Mouse (Mus musculus) embryonic facial prominence, embryonic 10.5 days (tissue): Measurements from ENCODE around the gene Hist1h2bh. TPM values are rescaled to one million over a fixed set of nuclear protein-coding genes. Genes with fewer than 3 reads are reported as not detected.

Source experiments
- DNase-seq: peaks from one replicate; pipeline ENCODE4 v3.0.0-alpha.2; 2017; ENCODE audit warnings: low spot score
- H3K27ac ChIP-seq: fragments of 300-500 bp; sonication (generic); replicated peaks from 2 replicates; pipeline ENCODE4 v1.5.1; 2016; ENCODE audit warnings: mild to moderate bottlenecking
- H3K27me3 ChIP-seq: fragments of 300-500 bp; sonication (generic); replicated peaks from 2 replicates; pipeline ENCODE4 v1.6.1; 2016; ENCODE audit warnings: low read depth, mild to moderate bottlenecking; ENCODE audit not compliant: poor library complexity, severe bottlenecking
- H3K36me3 ChIP-seq: fragments of 300-500 bp; sonication (generic); replicated peaks from 2 replicates; pipeline ENCODE4 v1.6.1; 2016; ENCODE audit warnings: mild to moderate bottlenecking, moderate library complexity
- H3K4me1 ChIP-seq: fragments of 300-500 bp; sonication (generic); 2 replicates; pipeline ENCODE4 v1.6.1; 2016
- H3K4me3 ChIP-seq: fragments of 300-500 bp; sonication (generic); 2 replicates; pipeline ENCODE4 v1.5.1; 2016; ENCODE audit warnings: mild to moderate bottlenecking, moderate library complexity
- H3K9me3 ChIP-seq: fragments of 300-500 bp; sonication (generic); 2 replicates; pipeline ENCODE4 v1.6.1; 2016; ENCODE audit warnings: mild to moderate bottlenecking
- WGBS: fragments of 180-500 bp; shearing (Covaris S2); methylation state at CpG from one replicate; pipeline ENCODE4 v1.1.7; 2016; 5-methylcytosine and 5-hydroxymethylcytosine counted together
- polyA plus RNA-seq: library from polyadenylated mRNA; unstranded; fragments of >200 nt; fragmentation: Nextera tagmentation; extraction: Ambion mirVana; gene quantifications from 2 replicates; pipeline ENCODE4 v1.2.1, GENCODE M21; 2016

Gene Hist1h2bh
- polyA plus RNA-seq, 1 experiment from 2014 or later, result 1.1 TPM

DNA sequence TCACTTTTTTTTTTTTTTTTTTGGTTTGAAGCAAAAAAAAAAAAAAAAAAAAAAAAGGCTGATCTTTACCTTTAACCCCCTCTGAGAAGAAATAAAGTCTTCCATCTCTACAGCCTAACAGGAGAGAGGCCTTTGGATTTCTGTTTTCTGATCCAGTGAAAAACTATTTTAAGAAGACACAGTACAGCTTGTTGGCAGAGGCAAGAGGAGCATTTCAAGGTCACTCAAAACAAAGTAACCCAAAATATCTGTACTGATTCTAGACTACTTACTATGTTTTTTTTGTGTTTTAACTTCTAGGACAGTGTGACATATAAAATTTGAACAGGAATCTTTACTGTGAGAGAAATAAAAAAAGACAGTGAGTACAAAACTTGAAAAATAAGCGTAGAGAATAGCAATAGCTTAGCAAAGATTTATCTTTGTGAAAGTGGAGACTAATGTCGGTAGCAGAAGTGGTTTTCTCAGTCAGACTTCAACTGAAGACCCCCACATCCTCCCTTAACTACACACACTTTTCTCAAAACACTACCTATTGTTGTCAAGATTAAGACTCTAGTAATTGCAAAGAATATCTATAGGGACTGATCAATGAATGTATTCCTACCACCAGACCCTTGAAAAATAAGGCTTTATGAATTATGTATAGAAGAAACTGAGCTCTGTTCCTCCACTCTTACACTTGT, 13.6 kb downstream of the Hist1h2bh start:
- Histone ChIP-seq H3K27me3 (no peaks in the 10 kb centered on the region), H3K9me3 (no peaks in the 10 kb centered on the region), H3K4me3 (peak overlapping the region; percentile 60), H3K4me1 (peaks cover 37% of the 10 kb centered on the region), H3K27ac (peak overlapping the region; percentile 94), H3K36me3 (no peaks in the 10 kb centered on the region)
- DNase-seq, result no peak
- WGBS, result 49% methylated on average over 2 of the region's 2 CpGs

DNA sequence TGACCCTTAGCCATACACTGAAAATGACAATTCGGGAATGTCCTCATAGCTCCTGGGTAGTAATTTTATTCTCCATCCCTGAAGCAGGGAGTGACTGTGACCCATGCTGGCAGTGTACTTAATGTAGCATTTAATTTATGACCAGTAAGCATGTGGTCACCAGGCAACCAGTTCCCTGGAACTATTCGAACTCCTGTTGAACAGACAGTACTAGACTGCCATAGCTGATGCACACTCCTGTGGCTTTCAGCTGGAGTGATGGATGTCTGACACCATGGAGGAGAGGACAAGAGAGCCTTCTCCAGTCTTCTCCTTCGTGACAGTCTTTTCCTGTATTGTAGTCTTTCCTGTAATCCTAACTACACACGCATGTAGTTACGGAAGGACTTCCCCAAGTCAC, 14.2 kb downstream of the Hist1h2bh start:
- no peaks in the 10 kb centered on the region for H3K27me3 ChIP-seq
- 86% methylated on average over 5 of the region's 5 CpGs for WGBS
- H3K36me3 ChIP-seq, result no peaks in the 10 kb centered on the region
- H3K9me3 ChIP-seq, result no peaks in the 10 kb centered on the region
- H3K4me3 ChIP-seq, result peak overlapping the region; percentile 60; the same call in 1 of the 2 replicates
- peaks cover 38% of the 10 kb centered on the region for H3K4me1 ChIP-seq
- no peak overlapping the region; the same call in 1 of the 2 replicates for H3K27ac ChIP-seq
- DNase-seq, result no peak

DNA sequence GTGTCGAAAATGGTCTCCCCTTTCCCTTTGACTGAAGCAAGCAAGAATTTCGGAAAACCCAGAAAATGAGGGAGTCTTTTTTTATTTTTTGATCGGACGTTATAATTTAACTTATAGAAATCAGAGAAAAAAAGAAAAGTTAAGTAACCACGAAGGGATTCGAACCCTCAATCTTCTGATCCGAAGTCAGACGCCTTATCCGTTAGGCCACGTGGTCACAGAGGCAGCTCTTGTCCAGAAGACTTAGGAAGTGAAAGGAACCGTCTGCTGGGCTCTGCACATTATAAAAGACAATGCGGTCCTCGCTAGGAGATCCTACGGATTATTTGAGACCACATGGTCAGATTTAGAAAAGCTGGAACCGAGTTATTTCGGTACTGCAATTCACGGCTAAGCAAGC, 16.9 kb downstream of the Hist1h2bh start:
- H3K4me1 ChIP-seq, result peaks cover 28% of the 10 kb centered on the region
- no peaks in the 10 kb centered on the region for H3K36me3 ChIP-seq
- peak; percentile 89 for DNase-seq
- no peaks in the 10 kb centered on the region for H3K27me3 ChIP-seq
- peak overlapping the region; percentile 83 for H3K27ac ChIP-seq
- H3K9me3 ChIP-seq, result no peaks in the 10 kb centered on the region
- peak overlapping the region; percentile 57 for H3K4me3 ChIP-seq
- under 1% methylated on average over 17 of the region's 17 CpGs for WGBS

DNA sequence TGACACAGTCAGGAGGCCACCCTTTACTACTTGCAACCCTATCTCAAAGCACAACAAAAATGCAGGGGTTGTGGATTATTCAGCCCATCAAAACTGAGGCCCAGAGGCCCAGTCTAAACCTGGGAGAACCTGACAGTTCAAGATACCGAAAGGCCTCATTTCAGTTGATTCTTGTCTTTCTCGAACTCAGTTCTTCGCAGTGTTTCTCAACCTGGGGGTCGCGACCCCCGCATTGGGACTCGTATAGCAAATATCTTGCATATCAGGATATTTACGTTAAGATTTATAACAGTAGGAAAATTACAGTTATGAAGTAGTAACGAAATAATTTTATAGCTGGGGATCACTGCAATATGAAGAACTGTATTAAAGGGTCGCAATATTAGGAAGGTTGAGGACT, 17.3 kb downstream of the Hist1h2bh start:
- Histone ChIP-seq H3K36me3 (no peaks in the 10 kb centered on the region), H3K27ac (0 out of 2 replicates have a peak overlapping the region, but pooled peaks have one; percentile 83), H3K4me3 (peak overlapping the region; percentile 57), H3K27me3 (no peaks in the 10 kb centered on the region), H3K4me1 (peaks cover 29% of the 10 kb centered on the region), H3K9me3 (no peaks in the 10 kb centered on the region)
- DNase-seq, result peak; percentile 66
- WGBS, result under 1% methylated on average over 10 of the region's 10 CpGs

DNA sequence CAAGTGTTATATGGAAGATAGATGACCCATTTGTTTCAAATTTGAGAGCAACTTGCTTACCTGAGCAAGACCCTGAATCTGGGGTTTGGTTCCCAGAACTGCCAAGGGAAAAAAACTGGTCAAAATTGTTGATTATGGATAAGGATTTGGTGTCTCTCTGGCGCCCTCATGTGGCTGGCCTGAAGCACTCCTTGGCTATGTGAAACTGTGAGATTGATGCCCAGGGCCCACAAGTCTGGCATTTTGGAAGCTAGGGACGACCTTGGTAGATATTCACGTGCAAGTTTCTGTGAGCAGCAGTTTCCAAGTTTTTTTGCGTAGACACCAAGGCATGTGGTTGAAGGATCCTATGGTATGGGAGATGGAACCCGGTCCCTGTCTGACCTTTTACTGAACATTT, 18.5 kb downstream of the Hist1h2bh start:
- H3K27me3 ChIP-seq, result no peaks in the 10 kb centered on the region
- H3K4me1 ChIP-seq, result peaks cover 34% of the 10 kb centered on the region
- no peaks in the 10 kb centered on the region for H3K36me3 ChIP-seq
- DNase-seq, result peak; percentile 89
- WGBS, result 8% methylated on average over 5 of the region's 5 CpGs
- peak overlapping the region; percentile 37 for H3K4me3 ChIP-seq
- no peaks in the 10 kb centered on the region for H3K9me3 ChIP-seq
- no peak overlapping the region for H3K27ac ChIP-seq

DNA sequence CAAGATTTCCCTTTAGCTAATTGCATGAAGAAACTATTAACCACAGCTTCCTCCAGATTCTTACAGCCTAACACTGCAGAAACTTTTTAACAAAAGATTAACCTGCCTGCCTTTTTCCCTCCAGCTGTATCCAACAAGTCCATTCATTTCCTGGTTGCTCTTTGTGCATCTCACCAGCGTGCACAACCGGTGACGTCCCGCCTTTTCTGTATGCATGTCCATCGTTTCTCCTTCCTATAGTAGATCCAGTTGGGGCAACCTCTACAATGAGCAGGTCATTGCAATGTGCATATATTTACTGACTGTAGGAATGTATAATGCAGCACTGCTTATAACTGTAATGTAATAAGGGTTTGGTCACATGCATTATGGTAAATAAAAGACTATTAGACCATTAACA, 19.2 kb downstream of the Hist1h2bh start:
- no peak for DNase-seq
- Histone ChIP-seq H3K4me1 (peaks cover 28% of the 10 kb centered on the region), H3K9me3 (no peaks in the 10 kb centered on the region), H3K27me3 (no peaks in the 10 kb centered on the region), H3K27ac (no peak overlapping the region), H3K36me3 (no peaks in the 10 kb centered on the region), H3K4me3 (no peak overlapping the region)
- WGBS, result 59% methylated on average over 5 of the region's 5 CpGs

DNA sequence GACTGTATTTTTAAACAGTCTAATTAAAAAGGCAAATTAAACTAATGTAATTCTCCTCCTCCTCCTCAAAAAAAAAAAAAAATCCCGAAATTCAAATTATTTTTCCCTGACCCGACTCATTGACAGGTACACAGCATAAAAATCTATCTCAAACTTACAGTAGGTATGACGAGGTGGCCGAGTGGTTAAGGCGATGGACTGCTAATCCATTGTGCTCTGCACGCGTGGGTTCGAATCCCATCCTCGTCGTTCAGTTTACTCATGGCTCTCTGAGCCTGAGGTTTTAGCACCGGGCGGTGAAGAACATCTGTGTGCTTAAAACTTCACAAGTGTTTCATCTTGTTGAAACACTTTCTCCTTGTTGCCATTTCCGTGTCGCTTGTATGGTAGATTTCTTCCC, 21.5 kb downstream of the Hist1h2bh start:
- WGBS, result under 1% methylated on average over 14 of the region's 14 CpGs

DNA sequence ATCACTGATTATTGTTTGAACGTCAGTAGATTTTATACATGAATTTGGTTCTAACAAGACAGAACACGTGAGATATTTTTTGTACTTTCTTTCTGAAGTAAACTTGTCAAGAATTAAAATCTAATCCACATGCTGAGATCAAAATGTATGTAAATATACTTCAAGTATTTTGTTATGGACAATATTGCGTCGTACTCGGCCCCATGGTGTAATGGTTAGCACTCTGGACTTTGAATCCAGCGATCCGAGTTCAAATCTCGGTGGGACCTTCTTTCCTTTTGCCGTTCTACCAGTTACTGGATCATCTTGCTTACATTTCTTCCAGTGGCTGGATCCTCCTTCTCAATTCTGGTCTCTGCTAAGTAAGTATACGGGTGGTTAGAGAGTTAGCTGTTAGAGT, 23.8 kb downstream of the Hist1h2bh start:
- H3K4me1 ChIP-seq, result peaks cover 11% of the 10 kb centered on the region; the same call in 1 of the 2 replicates
- H3K4me3 ChIP-seq, result peak overlapping the region; percentile 61
- peak overlapping the region; percentile 51; the same call in 1 of the 2 replicates for H3K27ac ChIP-seq
- no peaks in the 10 kb centered on the region for H3K9me3 ChIP-seq
- H3K36me3 ChIP-seq, result no peaks in the 10 kb centered on the region
- WGBS, result under 1% methylated on average over 10 of the region's 10 CpGs
- peak; percentile 79 for DNase-seq
- no peaks in the 10 kb centered on the region for H3K27me3 ChIP-seq

More for the DNA sequence above, 21.5 kb downstream of the Hist1h2bh start:
- Histone ChIP-seq H3K4me1 (peaks cover 18% of the 10 kb centered on the region), H3K4me3 (peak overlapping the region; percentile 38), H3K27me3 (no peaks in the 10 kb centered on the region), H3K27ac (no peak overlapping the region), H3K36me3 (no peaks in the 10 kb centered on the region), H3K9me3 (no peaks in the 10 kb centered on the region)
- peak; percentile 82 for DNase-seq

DNA sequence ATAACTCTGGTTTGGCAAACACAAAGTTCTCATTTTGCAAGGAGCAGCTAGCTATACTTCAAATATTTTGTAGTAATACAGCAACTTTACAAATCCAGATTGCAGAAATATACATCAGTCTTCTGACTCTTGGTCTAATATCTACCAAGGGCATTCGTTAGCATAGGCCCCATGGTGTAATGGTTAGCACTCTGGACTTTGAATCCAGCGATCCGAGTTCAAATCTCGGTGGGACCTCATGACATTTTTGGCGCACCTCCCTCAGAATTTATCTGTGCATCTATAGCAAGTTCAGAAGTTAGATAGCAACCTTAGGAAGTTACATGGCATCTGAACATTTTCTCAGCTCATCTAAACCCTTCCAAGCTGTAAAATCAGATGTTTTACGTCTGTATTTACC, 24.3 kb downstream of the Hist1h2bh start:
- H3K27ac ChIP-seq, result peak overlapping the region; percentile 51; the same call in 1 of the 2 replicates
- H3K4me3 ChIP-seq, result peak overlapping the region; percentile 61
- no peaks in the 10 kb centered on the region for H3K36me3 ChIP-seq
- DNase-seq, result peak; percentile 81
- no peaks in the 10 kb centered on the region for H3K9me3 ChIP-seq
- H3K4me1 ChIP-seq, result peaks cover 11% of the 10 kb centered on the region; the same call in 1 of the 2 replicates
- H3K27me3 ChIP-seq, result no peaks in the 10 kb centered on the region
- 0% methylated on average over 6 of the region's 6 CpGs for WGBS

DNA sequence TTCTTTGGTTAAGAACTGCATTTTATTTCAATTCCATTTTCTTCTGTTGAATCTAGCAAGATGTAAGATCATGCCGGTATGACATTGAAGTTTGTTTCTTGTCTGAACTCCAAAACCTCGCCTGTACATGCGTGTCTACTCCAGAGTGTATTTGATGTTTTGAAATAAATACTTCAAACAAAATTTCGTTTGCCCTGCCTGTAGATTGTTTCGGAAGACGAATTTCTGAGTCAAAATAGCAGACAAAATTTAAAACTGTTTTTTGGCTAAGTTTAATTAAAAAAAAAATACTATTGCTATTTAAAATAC, 24.9 kb downstream of the Hist1h2bh start:
- Histone ChIP-seq H3K9me3 (no peaks in the 10 kb centered on the region), H3K4me1 (peaks cover 11% of the 10 kb centered on the region; the same call in 1 of the 2 replicates), H3K27me3 (no peaks in the 10 kb centered on the region), H3K27ac (no peak overlapping the region), H3K4me3 (peak overlapping the region; percentile 61), H3K36me3 (no peaks in the 10 kb centered on the region)
- WGBS, result under 1% methylated on average over 6 of the region's 6 CpGs
- DNase-seq, result no peak

DNA sequence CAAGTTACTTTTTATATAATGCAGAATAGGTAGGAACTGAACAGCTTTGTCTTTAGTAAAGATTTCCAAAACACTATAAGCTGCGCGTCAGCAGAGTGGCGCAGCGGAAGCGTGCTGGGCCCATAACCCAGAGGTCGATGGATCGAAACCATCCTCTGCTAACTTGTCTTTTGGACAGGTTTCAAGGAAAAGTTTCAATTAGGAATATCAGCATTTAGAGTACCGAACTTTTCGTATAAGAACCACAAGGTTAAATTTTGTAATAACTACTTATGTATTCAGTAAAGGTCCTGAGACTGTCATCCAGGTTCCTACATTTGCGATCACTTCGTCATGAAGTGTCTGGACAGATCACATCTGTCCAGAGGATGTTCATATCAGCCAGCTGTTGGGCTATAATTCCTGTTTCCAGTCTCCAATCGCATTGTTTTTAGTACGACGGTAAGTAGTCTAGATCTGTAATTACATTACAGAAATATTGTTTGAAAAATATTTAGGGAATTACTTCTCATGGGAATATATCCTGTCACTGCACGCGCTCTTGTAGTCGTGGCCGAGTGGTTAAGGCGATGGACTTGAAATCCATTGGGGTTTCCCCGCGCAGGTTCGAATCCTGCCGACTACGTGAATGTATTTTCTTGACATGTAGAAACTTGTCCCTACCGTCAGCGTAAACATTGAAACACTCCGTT, 25.4 kb downstream of the Hist1h2bh start:
- Histone ChIP-seq H3K36me3 (no peaks in the 10 kb centered on the region), H3K4me1 (peaks cover 11% of the 10 kb centered on the region; the same call in 1 of the 2 replicates), H3K27ac (no peak overlapping the region; the same call in 1 of the 2 replicates), H3K9me3 (no peaks in the 10 kb centered on the region), H3K4me3 (peak overlapping the region; percentile 61), H3K27me3 (no peaks in the 10 kb centered on the region)
- peak; percentile 87 for DNase-seq
- WGBS, result under 1% methylated on average over 27 of the region's 27 CpGs

DNA sequence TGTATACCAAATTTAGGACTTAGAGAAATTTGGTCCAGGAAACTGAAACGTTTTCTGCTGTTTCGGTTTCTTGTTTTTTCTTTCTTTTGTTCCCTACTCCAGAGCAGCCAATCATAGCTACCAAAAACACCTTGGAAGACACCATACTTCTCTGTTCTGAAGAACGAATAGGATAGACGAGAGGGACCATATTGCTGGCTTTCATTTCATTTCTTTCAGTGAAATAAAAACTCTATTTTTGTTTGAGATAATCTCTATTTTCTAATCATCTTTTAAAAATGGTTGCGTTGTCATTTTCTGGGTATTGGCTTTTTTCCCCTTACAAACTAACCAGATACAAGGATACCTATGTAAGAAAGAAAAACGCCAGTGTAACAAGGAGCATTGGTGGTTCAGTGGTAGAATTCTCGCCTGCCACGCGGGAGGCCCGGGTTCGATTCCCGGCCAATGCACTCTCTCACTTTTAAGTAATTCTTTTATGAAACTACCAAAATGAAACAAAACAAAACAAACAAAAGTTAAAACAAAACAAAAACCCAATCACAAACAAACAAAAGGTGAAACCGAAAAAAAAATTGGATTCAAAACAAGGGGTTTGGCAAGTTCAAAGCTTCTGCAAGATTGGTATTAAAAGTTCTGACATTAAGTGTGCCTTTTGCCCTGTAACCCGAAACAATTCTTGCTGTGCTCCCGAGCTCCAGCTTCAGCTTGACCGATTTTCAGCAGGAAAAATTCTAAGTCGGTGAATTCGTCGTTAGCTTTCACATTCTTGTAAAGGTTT, 26.2 kb downstream of the Hist1h2bh start:
- DNase-seq, result peak; percentile 69
- Histone ChIP-seq H3K4me3 (peak overlapping the region; percentile 61), H3K36me3 (no peaks in the 10 kb centered on the region), H3K4me1 (peaks cover 11% of the 10 kb centered on the region; the same call in 1 of the 2 replicates), H3K27ac (peak overlapping the region; percentile 59; the same call in 1 of the 2 replicates), H3K9me3 (no peaks in the 10 kb centered on the region), H3K27me3 (no peaks in the 10 kb centered on the region)
- WGBS, result under 1% methylated on average over 19 of the region's 19 CpGs
